ENCODE assay signal across 8 mouse cellular contexts in genomic region chr16:52061015-52061481, GRCm38 (mm10). TPM values are rescaled to one million over a fixed set of nuclear protein-coding genes. Genes with fewer than 3 reads are reported as not detected.
DNase-seq lines count a peak whose midpoint lies in the region; ATAC-seq lines count a peak whose summit lies in the region.

No protein-coding gene starts in this region.

- 61% methylated on average over 4 of the region's 4 CpGs for WGBS in forebrain, embryonic 16.5 days
- 64% methylated on average over 4 of the region's 4 CpGs for WGBS in forebrain, embryonic 13.5 days

- no peak overlapping the region for H3K4me3 ChIP-seq in forebrain, embryonic 16.5 days (replicated peaks; ENCODE audit: low read length)
- no peak overlapping the region for H3K4me3 ChIP-seq in forebrain, embryonic 13.5 days

- H3K4me1 ChIP-seq in forebrain, embryonic 16.5 days (replicated peaks; ENCODE audit: control insufficient read depth, insufficient read depth, low read length): peaks cover 19% of the 10 kb centered on the region
- H3K4me1 ChIP-seq in forebrain, embryonic 13.5 days: peaks cover 41% of the 10 kb centered on the region

- H3K27ac ChIP-seq in forebrain, embryonic 16.5 days (ENCODE audit: low read length): no peak overlapping the region; the same call in 1 of the 2 replicates
- H3K27ac ChIP-seq in forebrain, embryonic 13.5 days: no peak overlapping the region

- no peak overlapping the region for H3K4me2 ChIP-seq in forebrain, embryonic 16.5 days (ENCODE audit: low read length)
- no peak overlapping the region for H3K4me2 ChIP-seq in forebrain, embryonic 13.5 days

- no peaks in the 10 kb centered on the region for H3K27me3 ChIP-seq in forebrain, embryonic 16.5 days (replicated peaks; ENCODE audit: control insufficient read depth, insufficient read depth, low read length)
- H3K27me3 ChIP-seq in forebrain, embryonic 13.5 days: no peaks in the 10 kb centered on the region

- H3K36me3 ChIP-seq in forebrain, embryonic 16.5 days (ENCODE audit: control insufficient read depth, insufficient read depth): no peaks in the 10 kb centered on the region
- no peaks in the 10 kb centered on the region for H3K36me3 ChIP-seq in forebrain, embryonic 13.5 days (ENCODE audit: poor library complexity, severe bottlenecking)

- H3K9ac ChIP-seq in forebrain, embryonic 16.5 days (replicated peaks; ENCODE audit: low read depth, low read length): no peak overlapping the region
- no peak overlapping the region for H3K9ac ChIP-seq in forebrain, embryonic 13.5 days

- DNase-seq in thymus, postnatal 0 days (ENCODE audit: low spot score): peak; percentile 40
- DNase-seq in thymus, postnatal 10 days (ENCODE audit: low spot score in 2 of 2): no peak
- peak; percentile 44 to 53 for DNase-seq in layer of hippocampus, postnatal 36 days
- DNase-seq in spleen, postnatal 36 days (ENCODE audit: low spot score in 2 of 2): peak; percentile 68 to 75
- DNase-seq in testis, postnatal 10 days (ENCODE audit: low spot score): no peak
- DNase-seq in gastrocnemius, postnatal 25 days: no peak

- H3K9me3 ChIP-seq in forebrain, embryonic 16.5 days (ENCODE audit: control insufficient read depth, low read length): no peaks in the 10 kb centered on the region
- H3K9me3 ChIP-seq in forebrain, embryonic 13.5 days (replicated peaks): no peaks in the 10 kb centered on the region

- peak; percentile 26; the same call in 1 of the 2 replicates for ATAC-seq in forebrain, embryonic 16.5 days
- ATAC-seq in forebrain, embryonic 13.5 days: no peak

RNA-seq across cellular contexts. Expression of gene Cblb, which starts 30.0 kb away (rescaled TPM):
- polyA plus RNA-seq in forebrain, embryonic 16.5 days (2015; fragmentation: Nextera tagmentation; extraction: Ambion mirVana): 20.8 and 21.3 TPM in 2 replicates
- 16.4 and 18.1 TPM in 2 replicates for polyA plus RNA-seq in forebrain, embryonic 13.5 days (2015; fragmentation: Nextera tagmentation; extraction: Ambion mirVana)
- 8.9 and 9.0 TPM in 2 replicates for polyA plus RNA-seq in thymus, postnatal 0 days (2015; fragmentation: Nextera tagmentation; extraction: Ambion mirVana)
- total RNA-seq in layer of hippocampus, postnatal 36 days (2021): 10 to 100 TPM; 39.2 to 43.4 TPM
- total RNA-seq in gastrocnemius, postnatal 25 days (2021): 10 to 100 TPM; 11.5 to 14.8 TPM

Comparison
In these comparisons a context has a peak if more than half of its experiments do, and no peak if none do; other contexts are left out.
1. DNase-seq: peak in thymus, postnatal 0 days (single experiment), layer of hippocampus, postnatal 36 days (2 of 2) and spleen, postnatal 36 days (2 of 2); none in thymus, postnatal 10 days (0 of 2), testis, postnatal 10 days (single experiment) and gastrocnemius, postnatal 25 days (single experiment).